Mouse (Mus musculus): ENCODE results near the gene Ascc2. TPM values are rescaled to one million over a fixed set of nuclear protein-coding genes. Genes with fewer than 3 reads are reported as not detected.
"Not testable (repeated sequence)": the region's sequence is repeated elsewhere in the genome, so short reads cannot be mapped to it uniquely, and the experiment has no call there.

Gene Ascc2
- polyA plus RNA-seq, 1 experiment from 2014 or later = 18.8 TPM

GRCm38 (mm10) chr11:4643722-4644121 lies 6.2 kb downstream of the Ascc2 start:
- no peak overlapping the region for H3K9ac ChIP-seq (replicated peaks; ENCODE audit: low read depth, low read length)
- H3K4me3 ChIP-seq (ENCODE audit: low read depth, low read length) = no peak overlapping the region
- 38% methylated on average over 5 of the region's 5 CpGs for WGBS
- H3K27ac ChIP-seq (ENCODE audit: low read depth, low read length) = no peak overlapping the region
- H3K27me3 ChIP-seq (ENCODE audit: control insufficient read depth, insufficient read depth, low read length) = no peaks in the 10 kb centered on the region
- no peak for ATAC-seq (ENCODE audit: low read depth)
- no peak overlapping the region for H3K4me2 ChIP-seq (ENCODE audit: low read depth, low read length)
- H3K36me3 ChIP-seq (ENCODE audit: control insufficient read depth, insufficient read depth, low read length) = peaks cover 29% of the 10 kb centered on the region
- H3K4me1 ChIP-seq (ENCODE audit: control insufficient read depth, insufficient read depth, low read length) = peaks cover 1% of the 10 kb centered on the region; the same call in 1 of the 2 replicates
- H3K9me3 ChIP-seq (ENCODE audit: control insufficient read depth, low read length) = no peaks in the 10 kb centered on the region

- H3K4me2 ChIP-seq (ENCODE audit: low read depth, low read length); H3K4me1 ChIP-seq (ENCODE audit: control insufficient read depth, insufficient read depth, low read length); H3K27me3 ChIP-seq (ENCODE audit: control insufficient read depth, insufficient read depth, low read length); H3K4me3 ChIP-seq (ENCODE audit: low read depth, low read length); H3K9ac ChIP-seq (replicated peaks; ENCODE audit: low read depth, low read length); ATAC-seq (ENCODE audit: low read depth); H3K27ac ChIP-seq (ENCODE audit: low read depth, low read length); H3K9me3 ChIP-seq (ENCODE audit: control insufficient read depth, low read length): not testable (repeated sequence)
- WGBS = 94% methylated on average over 4 of the region's 6 CpGs
- peaks cover 34% of the 10 kb centered on the region for H3K36me3 ChIP-seq (ENCODE audit: control insufficient read depth, insufficient read depth, low read length)
Observed at GRCm38 (mm10) chr11:4645180-4645579, 7.6 kb downstream of the Ascc2 start.

DNA sequence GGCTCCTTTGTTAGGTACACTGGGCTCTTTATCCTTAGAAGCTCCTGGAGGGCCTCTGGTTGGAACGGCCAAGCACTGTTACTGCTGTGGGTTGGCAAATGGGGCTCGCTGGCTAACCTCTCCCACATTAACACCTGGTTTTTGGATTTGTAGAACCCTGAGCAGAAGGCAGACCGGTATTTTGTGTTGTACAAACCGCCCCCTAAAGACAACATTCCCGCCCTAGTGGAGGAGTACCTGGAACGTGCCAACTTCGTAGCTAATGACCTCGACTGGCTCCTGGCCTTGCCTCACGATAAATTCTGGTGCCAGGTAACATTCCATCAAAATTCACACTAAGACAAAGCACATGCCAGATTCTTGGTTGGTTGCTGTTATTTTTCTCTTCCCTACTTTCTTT lies 8.9 kb downstream of the Ascc2 start:
- H3K36me3 ChIP-seq (ENCODE audit: control insufficient read depth, insufficient read depth, low read length) = peaks cover 38% of the 10 kb centered on the region

GRCm38 (mm10) chr11:4659818-4660217 lies 22.3 kb downstream of the Ascc2 start:
- Histone ChIP-seq H3K4me3 (ENCODE audit: low read depth, low read length) (no peak overlapping the region), H3K27me3 (ENCODE audit: control insufficient read depth, insufficient read depth, low read length) (no peaks in the 10 kb centered on the region), H3K36me3 (ENCODE audit: control insufficient read depth, insufficient read depth, low read length) (peaks cover 18% of the 10 kb centered on the region), H3K4me2 (ENCODE audit: low read depth, low read length) (no peak overlapping the region), H3K27ac (ENCODE audit: low read depth, low read length) (no peak overlapping the region), H3K9ac (replicated peaks; ENCODE audit: low read depth, low read length) (no peak overlapping the region), H3K4me1 (ENCODE audit: control insufficient read depth, insufficient read depth, low read length) (no peaks in the 10 kb centered on the region), H3K9me3 (ENCODE audit: control insufficient read depth, low read length) (no peaks in the 10 kb centered on the region)
- ATAC-seq (ENCODE audit: low read depth) = no peak
- WGBS = 91% methylated on average over 1 of the region's 1 CpGs

More for the DNA sequence above, 8.9 kb downstream of the Ascc2 start:
- no peak overlapping the region for H3K4me2 ChIP-seq (ENCODE audit: low read depth, low read length)
- no peaks in the 10 kb centered on the region for H3K27me3 ChIP-seq (ENCODE audit: control insufficient read depth, insufficient read depth, low read length)
- no peak overlapping the region for H3K27ac ChIP-seq (ENCODE audit: low read depth, low read length)
- H3K4me3 ChIP-seq (ENCODE audit: low read depth, low read length) = no peak overlapping the region
- H3K4me1 ChIP-seq (ENCODE audit: control insufficient read depth, insufficient read depth, low read length) = no peaks in the 10 kb centered on the region
- no peak overlapping the region for H3K9ac ChIP-seq (replicated peaks; ENCODE audit: low read depth, low read length)
- 90% methylated on average over 9 of the region's 9 CpGs for WGBS
- no peak for ATAC-seq (ENCODE audit: low read depth)
- no peaks in the 10 kb centered on the region for H3K9me3 ChIP-seq (ENCODE audit: control insufficient read depth, low read length)

GRCm38 (mm10) chr11:4660309-4661025 lies 22.9 kb downstream of the Ascc2 start:
- Histone ChIP-seq H3K27ac (ENCODE audit: low read depth, low read length) (no peak overlapping the region), H3K4me2 (ENCODE audit: low read depth, low read length) (no peak overlapping the region), H3K4me3 (ENCODE audit: low read depth, low read length) (no peak overlapping the region), H3K9me3 (ENCODE audit: control insufficient read depth, low read length) (no peaks in the 10 kb centered on the region), H3K27me3 (ENCODE audit: control insufficient read depth, insufficient read depth, low read length) (no peaks in the 10 kb centered on the region), H3K36me3 (ENCODE audit: control insufficient read depth, insufficient read depth, low read length) (peaks cover 13% of the 10 kb centered on the region), H3K4me1 (ENCODE audit: control insufficient read depth, insufficient read depth, low read length) (no peaks in the 10 kb centered on the region), H3K9ac (replicated peaks; ENCODE audit: low read depth, low read length) (no peak overlapping the region)
- no peak for ATAC-seq (ENCODE audit: low read depth)
- 75% methylated on average over 7 of the region's 7 CpGs for WGBS

- Histone ChIP-seq H3K4me3 (ENCODE audit: low read depth, low read length) (no peak overlapping the region), H3K9ac (replicated peaks; ENCODE audit: low read depth, low read length) (no peak overlapping the region), H3K27ac (ENCODE audit: low read depth, low read length) (no peak overlapping the region), H3K27me3 (ENCODE audit: control insufficient read depth, insufficient read depth, low read length) (no peaks in the 10 kb centered on the region), H3K9me3 (ENCODE audit: control insufficient read depth, low read length) (no peaks in the 10 kb centered on the region), H3K4me2 (ENCODE audit: low read depth, low read length) (no peak overlapping the region), H3K36me3 (ENCODE audit: control insufficient read depth, insufficient read depth, low read length) (peaks cover 13% of the 10 kb centered on the region), H3K4me1 (ENCODE audit: control insufficient read depth, insufficient read depth, low read length) (no peaks in the 10 kb centered on the region)
- no peak for ATAC-seq (ENCODE audit: low read depth)
- WGBS = 90% methylated on average over 4 of the region's 4 CpGs
Observed at GRCm38 (mm10) chr11:4661324-4661723, 23.8 kb downstream of the Ascc2 start.

DNA sequence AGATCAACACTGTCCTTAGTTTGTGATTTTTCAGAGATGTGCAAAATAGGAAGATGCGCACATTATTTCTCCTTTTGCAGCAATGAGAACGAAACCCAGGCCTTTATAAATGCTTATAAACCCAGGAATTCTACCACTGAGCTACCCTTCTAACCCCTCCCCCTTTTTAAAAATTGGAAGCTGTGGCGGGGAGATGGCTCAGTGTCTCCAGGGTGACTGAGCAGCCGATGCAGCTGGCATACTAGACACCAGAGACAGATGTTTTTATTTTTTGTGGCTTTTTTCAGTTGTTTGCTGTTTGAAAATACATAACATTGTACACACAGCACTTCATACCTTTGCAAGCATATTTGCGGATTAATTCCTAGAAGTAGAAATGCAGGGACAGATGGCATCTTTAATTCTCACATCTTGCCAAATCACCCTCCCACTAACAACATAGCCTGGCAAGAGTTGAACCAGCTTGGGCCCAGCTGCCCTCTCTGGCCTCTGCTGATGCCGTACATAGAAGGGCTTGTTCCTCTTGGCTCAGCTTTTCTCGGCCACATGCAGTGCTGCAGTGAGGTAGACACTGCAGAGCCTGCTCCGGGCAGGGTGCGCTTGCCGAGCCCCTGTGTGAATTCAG lies 24.4 kb downstream of the Ascc2 start:
- no peaks in the 10 kb centered on the region for H3K9me3 ChIP-seq (ENCODE audit: control insufficient read depth, low read length)
- 73% methylated on average over 10 of the region's 10 CpGs for WGBS
- H3K9ac ChIP-seq (replicated peaks; ENCODE audit: low read depth, low read length) = no peak overlapping the region
- no peak overlapping the region for H3K4me2 ChIP-seq (ENCODE audit: low read depth, low read length)
- H3K27ac ChIP-seq (ENCODE audit: low read depth, low read length) = no peak overlapping the region
- H3K27me3 ChIP-seq (ENCODE audit: control insufficient read depth, insufficient read depth, low read length) = no peaks in the 10 kb centered on the region
- no peaks in the 10 kb centered on the region for H3K4me1 ChIP-seq (ENCODE audit: control insufficient read depth, insufficient read depth, low read length)
- peaks cover 13% of the 10 kb centered on the region for H3K36me3 ChIP-seq (ENCODE audit: control insufficient read depth, insufficient read depth, low read length)
- ATAC-seq (ENCODE audit: low read depth) = no peak
- no peak overlapping the region for H3K4me3 ChIP-seq (ENCODE audit: low read depth, low read length)

- H3K9me3 ChIP-seq (ENCODE audit: control insufficient read depth, low read length) = no peaks in the 10 kb centered on the region
- H3K4me2 ChIP-seq (ENCODE audit: low read depth, low read length) = no peak overlapping the region
- no peaks in the 10 kb centered on the region for H3K27me3 ChIP-seq (ENCODE audit: control insufficient read depth, insufficient read depth, low read length)
- no peak for ATAC-seq (ENCODE audit: low read depth)
- H3K27ac ChIP-seq (ENCODE audit: low read depth, low read length) = no peak overlapping the region
- no peak overlapping the region for H3K4me3 ChIP-seq (ENCODE audit: low read depth, low read length)
- no peak overlapping the region for H3K9ac ChIP-seq (replicated peaks; ENCODE audit: low read depth, low read length)
- WGBS = 93% methylated on average over 11 of the region's 11 CpGs
- no peaks in the 10 kb centered on the region for H3K4me1 ChIP-seq (ENCODE audit: control insufficient read depth, insufficient read depth, low read length)
- H3K36me3 ChIP-seq (ENCODE audit: control insufficient read depth, insufficient read depth, low read length) = peaks cover 13% of the 10 kb centered on the region
Observed at GRCm38 (mm10) chr11:4662496-4662878, 24.9 kb downstream of the Ascc2 start.

DNA sequence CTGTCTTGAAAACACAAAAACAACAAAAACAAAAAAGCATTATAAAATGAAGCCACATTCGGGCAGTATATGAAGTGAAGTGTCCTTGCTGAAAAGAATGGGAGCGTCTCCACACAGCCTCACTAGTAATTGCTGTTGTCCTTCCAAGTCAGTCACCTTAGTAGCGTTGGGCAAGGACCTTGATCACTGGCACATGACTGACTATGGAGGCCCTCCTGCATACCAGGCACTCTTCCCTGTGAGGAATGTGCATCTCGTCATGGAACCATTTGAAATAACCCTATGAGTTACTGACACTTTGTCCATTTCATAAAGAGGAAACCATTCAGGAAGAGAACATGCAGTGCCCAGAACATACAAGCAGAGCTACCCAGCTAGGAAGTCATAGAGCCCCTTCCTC lies 34.2 kb downstream of the Ascc2 start:
- WGBS = 91% methylated on average over 4 of the region's 4 CpGs
- no peak for ATAC-seq (ENCODE audit: low read depth)

More for the DNA sequence above, 34.2 kb downstream of the Ascc2 start:
- Histone ChIP-seq H3K9ac (replicated peaks; ENCODE audit: low read depth, low read length) (no peak overlapping the region), H3K36me3 (ENCODE audit: control insufficient read depth, insufficient read depth, low read length) (peaks cover 18% of the 10 kb centered on the region), H3K4me2 (ENCODE audit: low read depth, low read length) (no peak overlapping the region), H3K27me3 (ENCODE audit: control insufficient read depth, insufficient read depth, low read length) (no peaks in the 10 kb centered on the region), H3K4me3 (ENCODE audit: low read depth, low read length) (no peak overlapping the region), H3K4me1 (ENCODE audit: control insufficient read depth, insufficient read depth, low read length) (no peaks in the 10 kb centered on the region), H3K27ac (ENCODE audit: low read depth, low read length) (no peak overlapping the region), H3K9me3 (ENCODE audit: control insufficient read depth, low read length) (no peaks in the 10 kb centered on the region)

Measured in neural tube, embryonic 14.5 days (tissue).